Mouse (Mus musculus): ENCODE measurements around the gene Fam227a. TPM values are rescaled to one million over a fixed set of nuclear protein-coding genes. Genes with fewer than 3 reads are reported as not detected.
A peak's percentile ranks its signal among the peaks of the same experiment; 100 is the strongest.

The Fam227a gene
- 2.1 and 2.5 TPM in 2 replicates for polyA plus RNA-seq (2016; fragmentation: Nextera tagmentation; extraction: Ambion mirVana)

- Histone ChIP-seq H3K36me3 (peaks cover 21% of the 10 kb centered on the region; the same call in 1 of the 2 replicates), H3K9ac (replicated peaks) (peak within 1 kb of the TSS; percentile 76), H3K9me3 (peaks cover 4% of the 10 kb centered on the region; the same call in 1 of the 2 replicates), H3K27me3 (no peaks in the 10 kb centered on the region), H3K4me1 (replicated peaks) (peaks cover 6% of the 10 kb centered on the region), H3K4me2 (peak within 1 kb of the TSS; percentile 91), H3K27ac (peak within 1 kb of the TSS; percentile 94), H3K4me3 (replicated peaks) (peak within 1 kb of the TSS; percentile 75)
- ATAC-seq (ENCODE audit: insufficient number of reproducible peaks, insufficient read depth, low FRiP score, low TSS enrichment, low read depth) = peak; percentile 73
- WGBS = under 1% methylated on average over 55 of the region's 55 CpGs
Measured at GRCm38 (mm10) chr15:79658531-79659375, at the start of gene Fam227a, which contains the start of gene Cby1. Gene Fam227a (minus strand): TSS chr15:79658956. Gene Cby1 (plus strand): TSS chr15:79659199.

DNA sequence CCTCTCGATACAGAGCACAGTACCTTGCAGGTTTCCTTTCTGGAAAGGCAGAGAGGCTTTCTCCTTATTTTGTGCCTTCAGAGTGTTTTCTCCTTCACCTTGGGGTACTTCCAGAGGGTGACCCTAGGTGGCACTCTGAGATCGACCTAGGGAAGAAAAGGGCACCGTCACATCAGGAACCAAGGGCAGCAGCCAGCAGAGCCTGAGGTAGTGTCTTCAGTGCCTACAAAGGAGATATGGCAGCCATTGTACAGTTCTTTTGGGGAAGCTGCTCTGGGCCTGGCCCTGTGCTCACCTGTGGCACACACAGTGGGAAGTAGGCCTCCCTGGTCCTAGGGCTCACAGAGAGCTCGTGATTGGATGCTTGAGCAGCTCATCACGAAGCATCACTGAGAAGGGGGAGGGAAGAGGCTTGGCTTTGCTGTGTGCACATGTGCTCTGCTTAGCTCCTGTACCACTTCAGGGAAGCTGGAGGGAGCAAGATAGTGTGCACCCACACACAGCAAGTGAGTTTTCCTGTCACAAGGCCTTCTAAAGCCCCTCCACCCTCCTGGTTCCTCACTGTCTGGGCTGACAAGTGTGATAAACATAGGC is 49.6 kb upstream of the Fam227a start:
- no peak overlapping the region for H3K9ac ChIP-seq (replicated peaks)
- 91% methylated on average over 5 of the region's 5 CpGs for WGBS
- H3K4me3 ChIP-seq (replicated peaks) = no peak overlapping the region
- no peaks in the 10 kb centered on the region for H3K9me3 ChIP-seq
- ATAC-seq (ENCODE audit: insufficient number of reproducible peaks, insufficient read depth, low FRiP score, low TSS enrichment, low read depth) = no peak
- no peak overlapping the region for H3K27ac ChIP-seq
- no peaks in the 10 kb centered on the region for H3K4me1 ChIP-seq (replicated peaks)
- H3K4me2 ChIP-seq = no peak overlapping the region
- H3K27me3 ChIP-seq = no peaks in the 10 kb centered on the region
- H3K36me3 ChIP-seq = peaks cover 69% of the 10 kb centered on the region

DNA sequence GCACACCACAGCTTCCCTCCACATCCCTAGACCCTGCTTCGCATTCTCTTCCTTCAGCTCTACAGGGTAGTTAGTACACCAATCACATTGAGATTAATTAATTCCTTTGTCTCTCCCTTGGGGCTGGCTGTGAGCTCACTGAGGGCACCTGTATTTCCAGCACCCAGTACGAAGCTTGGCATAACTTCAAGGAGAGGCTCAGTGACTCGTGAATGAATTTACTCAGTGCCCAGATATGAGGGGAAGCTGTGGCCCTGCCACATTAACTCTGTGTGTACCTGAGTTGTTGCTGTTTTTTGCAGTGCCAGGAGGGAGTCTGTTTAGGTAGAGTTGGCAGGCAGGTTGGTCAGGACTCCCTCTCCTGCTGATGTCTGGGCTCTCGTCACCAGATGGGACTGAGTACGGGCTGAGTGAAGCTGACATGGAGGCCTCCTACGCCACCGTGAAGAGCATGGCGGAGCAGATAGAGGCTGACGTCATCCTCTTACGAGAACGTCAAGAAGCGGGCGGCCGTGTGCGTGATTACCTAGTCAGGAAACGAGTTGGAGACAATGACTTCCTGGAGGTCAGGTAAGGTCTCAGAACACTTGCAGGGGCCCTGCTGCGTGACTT is 48.0 kb upstream of the Fam227a start:
- Histone ChIP-seq H3K9me3 (no peaks in the 10 kb centered on the region), H3K4me3 (replicated peaks) (no peak overlapping the region), H3K4me1 (replicated peaks) (no peaks in the 10 kb centered on the region), H3K27ac (no peak overlapping the region), H3K9ac (replicated peaks) (no peak overlapping the region), H3K27me3 (no peaks in the 10 kb centered on the region), H3K4me2 (no peak overlapping the region), H3K36me3 (peaks cover 53% of the 10 kb centered on the region)
- no peak for ATAC-seq (ENCODE audit: insufficient number of reproducible peaks, insufficient read depth, low FRiP score, low TSS enrichment, low read depth)
- 92% methylated on average over 17 of the region's 17 CpGs for WGBS

GRCm38 (mm10) chr15:79697558-79698187 is 38.9 kb upstream of the Fam227a start:
- Histone ChIP-seq H3K27me3 (no peaks in the 10 kb centered on the region), H3K9me3 (no peaks in the 10 kb centered on the region), H3K4me2 (no peak overlapping the region), H3K4me1 (replicated peaks) (peaks cover 2% of the 10 kb centered on the region), H3K4me3 (replicated peaks) (no peak overlapping the region), H3K27ac (no peak overlapping the region), H3K9ac (replicated peaks) (no peak overlapping the region), H3K36me3 (peaks cover 38% of the 10 kb centered on the region)
- WGBS = 73% methylated on average over 9 of the region's 9 CpGs
- no peak for ATAC-seq (ENCODE audit: insufficient number of reproducible peaks, insufficient read depth, low FRiP score, low TSS enrichment, low read depth)

GRCm38 (mm10) chr15:79697011-79697410 is 38.3 kb upstream of the Fam227a start:
- Histone ChIP-seq H3K4me3 (replicated peaks) (no peak overlapping the region), H3K4me1 (replicated peaks) (peaks cover 8% of the 10 kb centered on the region), H3K9ac (replicated peaks) (no peak overlapping the region), H3K27ac (no peak overlapping the region), H3K27me3 (no peaks in the 10 kb centered on the region), H3K4me2 (no peak overlapping the region), H3K36me3 (peaks cover 38% of the 10 kb centered on the region), H3K9me3 (no peaks in the 10 kb centered on the region)
- WGBS = 84% methylated on average over 6 of the region's 6 CpGs
- ATAC-seq (ENCODE audit: insufficient number of reproducible peaks, insufficient read depth, low FRiP score, low TSS enrichment, low read depth) = no peak

GRCm38 (mm10) chr15:79696508-79696907 is 37.8 kb upstream of the Fam227a start:
- no peak overlapping the region for H3K4me3 ChIP-seq (replicated peaks)
- no peak for ATAC-seq (ENCODE audit: insufficient number of reproducible peaks, insufficient read depth, low FRiP score, low TSS enrichment, low read depth)
- H3K36me3 ChIP-seq = peaks cover 38% of the 10 kb centered on the region
- H3K27ac ChIP-seq = no peak overlapping the region
- H3K9me3 ChIP-seq = no peaks in the 10 kb centered on the region
- H3K9ac ChIP-seq (replicated peaks) = no peak overlapping the region
- H3K4me1 ChIP-seq (replicated peaks) = peaks cover 13% of the 10 kb centered on the region
- no peaks in the 10 kb centered on the region for H3K27me3 ChIP-seq
- H3K4me2 ChIP-seq = no peak overlapping the region
- 84% methylated on average over 2 of the region's 2 CpGs for WGBS

DNA sequence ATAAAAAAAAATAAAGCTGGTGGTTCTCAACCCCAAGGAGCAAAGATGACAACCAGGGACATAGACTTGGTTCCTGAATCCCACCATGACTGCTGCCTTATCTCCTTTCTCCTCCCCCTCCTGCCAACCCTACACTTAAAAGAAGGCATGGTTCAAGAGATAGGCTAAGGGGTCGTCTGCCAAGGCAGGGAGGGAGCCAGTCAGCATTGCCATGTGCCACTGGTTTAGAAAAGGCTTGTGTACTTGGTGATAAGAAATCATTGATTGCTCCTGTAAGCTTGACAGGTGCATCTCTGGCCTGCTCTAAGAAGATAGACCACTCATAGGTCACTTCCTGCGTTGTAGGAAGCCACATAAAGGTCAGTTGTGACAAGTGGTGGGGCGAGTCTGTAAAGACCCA is 36.8 kb upstream of the Fam227a start:
- Histone ChIP-seq H3K27ac (no peak overlapping the region), H3K4me3 (replicated peaks) (no peak overlapping the region), H3K27me3 (no peaks in the 10 kb centered on the region), H3K4me2 (no peak overlapping the region), H3K9ac (replicated peaks) (no peak overlapping the region), H3K9me3 (no peaks in the 10 kb centered on the region), H3K36me3 (peaks cover 38% of the 10 kb centered on the region), H3K4me1 (replicated peaks) (peaks cover 14% of the 10 kb centered on the region)
- no peak for ATAC-seq (ENCODE audit: insufficient number of reproducible peaks, insufficient read depth, low FRiP score, low TSS enrichment, low read depth)
- WGBS = 75% methylated on average over 3 of the region's 3 CpGs

GRCm38 (mm10) chr15:79694512-79694911 is 35.8 kb upstream of the Fam227a start:
- no peak for ATAC-seq (ENCODE audit: insufficient number of reproducible peaks, insufficient read depth, low FRiP score, low TSS enrichment, low read depth)
- 88% methylated on average over 4 of the region's 4 CpGs for WGBS
- peaks cover 37% of the 10 kb centered on the region for H3K36me3 ChIP-seq
- no peak overlapping the region for H3K27ac ChIP-seq
- no peak overlapping the region for H3K9ac ChIP-seq (replicated peaks)
- no peaks in the 10 kb centered on the region for H3K27me3 ChIP-seq
- H3K4me3 ChIP-seq (replicated peaks) = no peak overlapping the region
- peaks cover 17% of the 10 kb centered on the region for H3K4me1 ChIP-seq (replicated peaks)
- H3K9me3 ChIP-seq = no peaks in the 10 kb centered on the region
- no peak overlapping the region for H3K4me2 ChIP-seq

DNA sequence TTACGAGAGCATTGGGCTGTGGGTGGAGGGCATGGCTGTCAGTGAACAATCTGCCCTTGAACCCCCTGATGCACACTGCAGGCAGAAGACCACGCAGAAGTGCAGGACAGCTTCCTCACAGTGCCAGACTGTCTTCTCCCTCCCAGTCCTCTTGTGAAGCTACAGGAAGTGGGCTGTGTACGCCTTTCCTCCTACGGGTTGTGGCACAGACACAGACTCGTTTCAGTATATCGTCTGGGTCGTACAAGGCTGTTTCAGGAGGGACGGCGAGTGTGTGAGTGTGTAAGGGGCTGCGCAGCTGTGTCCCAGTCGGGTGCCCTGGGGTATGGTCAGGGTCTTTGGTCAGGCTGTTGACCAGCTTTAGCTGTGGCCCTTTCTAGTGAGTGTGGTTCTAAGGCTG is 35.0 kb upstream of the Fam227a start:
- H3K27ac ChIP-seq = no peak overlapping the region
- no peak for ATAC-seq (ENCODE audit: insufficient number of reproducible peaks, insufficient read depth, low FRiP score, low TSS enrichment, low read depth)
- H3K4me2 ChIP-seq = no peak overlapping the region
- no peak overlapping the region; the same call in 1 of the 2 replicates for H3K9ac ChIP-seq (replicated peaks)
- no peaks in the 10 kb centered on the region for H3K9me3 ChIP-seq
- H3K27me3 ChIP-seq = no peaks in the 10 kb centered on the region
- H3K36me3 ChIP-seq = peaks cover 31% of the 10 kb centered on the region
- no peak overlapping the region for H3K4me3 ChIP-seq (replicated peaks)
- 82% methylated on average over 11 of the region's 11 CpGs for WGBS
- H3K4me1 ChIP-seq (replicated peaks) = peaks cover 20% of the 10 kb centered on the region

- Histone ChIP-seq H3K4me1 (replicated peaks) (peaks cover 25% of the 10 kb centered on the region), H3K4me2 (peak overlapping the region; percentile 17; the same call in 1 of the 2 replicates)
Measured at GRCm38 (mm10) chr15:79692334-79692733, 33.6 kb upstream of the Fam227a start.

More at GRCm38 (mm10) chr15:79692334-79692733, 33.6 kb upstream of the Fam227a start:
- peaks cover 29% of the 10 kb centered on the region for H3K36me3 ChIP-seq
- H3K4me3 ChIP-seq (replicated peaks) = no peak overlapping the region
- H3K27ac ChIP-seq = no peak overlapping the region
- H3K9ac ChIP-seq (replicated peaks) = no peak overlapping the region
- 59% methylated on average over 5 of the region's 5 CpGs for WGBS
- no peaks in the 10 kb centered on the region for H3K9me3 ChIP-seq
- H3K27me3 ChIP-seq = no peaks in the 10 kb centered on the region
- ATAC-seq (ENCODE audit: insufficient number of reproducible peaks, insufficient read depth, low FRiP score, low TSS enrichment, low read depth) = no peak
